Mouse (Mus musculus) retina, postnatal 7 days (tissue): ENCODE results near the gene AA986860.

Experiments used
- DNase-seq: peaks from one replicate; pipeline ENCODE4 v3.0.0-alpha.2; 2012; ENCODE audit warnings: low read depth, low spot score

The AA986860 gene

GRCm38 (mm10) chr1:130775691-130776331, 44.0 kb downstream of the AA986860 start:
- DNase-seq: no peak

DNA sequence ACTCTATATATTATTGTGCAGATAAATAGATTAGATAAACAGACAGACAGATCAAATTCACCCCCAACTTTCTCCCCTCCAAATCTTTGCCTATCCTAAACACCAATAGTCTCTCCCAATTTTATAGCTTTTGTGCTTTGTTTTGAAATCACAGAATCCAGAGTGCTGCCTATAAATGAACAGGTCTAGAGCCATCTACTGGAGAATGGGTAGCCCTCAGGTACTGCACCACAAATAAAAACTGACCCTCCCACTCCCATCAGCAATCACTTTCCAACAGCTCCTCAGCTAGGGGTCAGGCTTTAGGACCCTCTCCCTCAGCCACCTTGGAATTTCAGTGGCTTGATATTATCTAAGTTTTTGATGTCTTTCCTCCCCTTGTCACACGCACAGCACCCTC, 44.9 kb downstream of the AA986860 start:
- DNase-seq: no peak

DNA sequence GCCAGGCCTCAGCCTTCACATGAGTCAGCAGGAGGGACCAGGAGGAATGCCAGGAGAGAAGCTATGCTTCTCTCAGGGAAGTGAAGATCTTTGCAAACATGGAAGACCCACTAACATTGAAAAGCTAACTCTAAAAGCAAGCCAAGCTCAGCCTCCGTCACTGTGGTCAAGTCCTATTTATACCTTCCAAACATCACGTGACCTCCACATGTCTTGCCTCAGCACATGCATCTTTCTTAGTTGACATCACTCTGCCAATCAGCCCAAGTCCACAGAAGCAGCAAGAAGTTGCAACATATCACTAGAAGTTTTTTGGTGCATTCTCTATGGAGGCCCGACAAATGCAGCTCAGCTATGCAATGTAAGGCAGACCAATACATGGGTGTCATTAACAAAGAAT, 48.1 kb downstream of the AA986860 start:
- no peak for DNase-seq

DNA sequence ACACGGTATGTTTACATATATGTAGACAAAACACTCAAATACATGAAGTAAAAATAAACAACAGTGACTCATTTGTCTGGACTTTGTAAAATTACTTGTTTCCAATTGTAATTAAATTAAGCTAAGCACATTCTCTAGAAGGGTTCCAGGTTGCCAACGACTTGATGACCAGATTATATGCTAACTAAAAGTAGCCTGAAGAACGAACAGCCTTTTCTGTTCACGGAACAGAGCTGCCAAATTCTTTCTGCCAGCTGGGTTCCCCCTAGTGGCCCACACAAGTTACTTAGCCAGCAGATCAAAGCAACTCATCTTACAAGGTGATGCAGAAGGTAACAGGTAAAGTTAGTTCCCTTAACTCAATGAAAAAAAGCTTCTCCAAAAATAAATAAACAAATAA, 52.3 kb downstream of the AA986860 start:
- no peak for DNase-seq

- no peak for DNase-seq
These were observed 55.2 kb downstream of the AA986860 start for GRCm38 (mm10) chr1:130787001-130787400.

- DNase-seq: no peak
These were observed 58.0 kb downstream of the AA986860 start for GRCm38 (mm10) chr1:130789512-130790451.
